Mouse (Mus musculus) neural tube, embryonic 14.5 days (tissue): ENCODE measurements at regions not wholly inside any gene's neighbourhood (a gene's known extent, or its start where the extent isn't known, plus 50 kb on each side); places are given as distances from the start of the nearest gene placed in this dataset.
A peak's percentile ranks its signal among the peaks of the same experiment; 100 is the strongest.
"Not testable (repeated sequence)": the region's sequence is repeated elsewhere in the genome, so short reads cannot be mapped to it uniquely, and the experiment has no call there.

ENCODE experiments used
- ATAC-seq: fragments of 200-750 bp; cut with Nextera tagmentation; 2 replicates; pipeline ENCODE4 v1.8.0; 2017; ENCODE audit warnings: low read depth, mild to moderate bottlenecking, moderate TSS enrichment, moderate library complexity
- H3K27ac ChIP-seq: fragments of 300-500 bp; sonication (generic); 2 replicates; pipeline ENCODE4 v1.5.1; 2014; ENCODE audit warnings: low read depth, mild to moderate bottlenecking, control low read depth, low read length, moderate library complexity, mixed read lengths
- H3K27me3 ChIP-seq: fragments of 300-500 bp; sonication (generic); 2 replicates; pipeline ENCODE4 v1.6.1; 2014; ENCODE audit warnings: low read length; ENCODE audit not compliant: control insufficient read depth, insufficient read depth
- H3K36me3 ChIP-seq: fragments of 300-500 bp; sonication (generic); 2 replicates; pipeline ENCODE4 v1.6.1; 2014; ENCODE audit warnings: low read length, mixed read lengths; ENCODE audit not compliant: control insufficient read depth, insufficient read depth
- H3K4me1 ChIP-seq: fragments of 300-500 bp; sonication (generic); 2 replicates; pipeline ENCODE4 v1.6.1; 2014; ENCODE audit warnings: low read length; ENCODE audit not compliant: control insufficient read depth, insufficient read depth
- H3K4me2 ChIP-seq: fragments of 300-500 bp; sonication (generic); 2 replicates; pipeline ENCODE4 v1.6.1; 2014; ENCODE audit warnings: mild to moderate bottlenecking, low read depth, low read length, control low read depth
- H3K4me3 ChIP-seq: fragments of 300-500 bp; sonication (generic); 2 replicates; pipeline ENCODE4 v1.5.1; 2014; ENCODE audit warnings: low read depth, low read length, control low read depth, mixed read lengths
- H3K9ac ChIP-seq: fragments of 300-500 bp; sonication (generic); replicated peaks from 2 replicates; pipeline ENCODE4 v1.6.1; 2014; ENCODE audit warnings: low read depth, mild to moderate bottlenecking, control low read depth, low read length, mixed read lengths
- H3K9me3 ChIP-seq: fragments of 300-500 bp; sonication (generic); 2 replicates; pipeline ENCODE4 v1.6.1; 2016; ENCODE audit warnings: low read length; ENCODE audit not compliant: control insufficient read depth
- WGBS: fragments of 180-500 bp; shearing (Covaris S2); extraction: QIAGEN DNeasy Blood & Tissue Kit; methylation state at CpG from one replicate; pipeline ENCODE4 v1.1.7; 2014; 5-methylcytosine and 5-hydroxymethylcytosine counted together

DNA sequence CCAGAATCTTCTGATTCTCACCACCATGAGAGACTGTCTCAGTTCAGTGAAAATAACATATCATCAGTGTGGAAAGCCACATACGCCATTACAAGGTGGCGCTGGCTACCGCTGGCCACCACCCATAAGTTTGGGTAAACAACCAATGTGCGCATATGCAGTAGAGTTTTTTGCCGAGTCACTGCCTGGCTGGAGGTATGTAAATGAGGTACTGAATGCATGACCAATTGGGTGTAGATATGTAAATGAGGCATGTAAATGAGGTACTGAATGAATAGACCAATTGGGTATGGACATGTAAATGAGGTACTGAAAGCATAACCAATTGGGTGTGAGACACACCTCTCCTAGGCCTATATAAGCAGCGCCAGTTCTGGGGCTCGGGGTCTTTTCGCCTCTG is 136.3 kb downstream of the Dad1 start:
- not testable (repeated sequence) for H3K9ac ChIP-seq, H3K9me3 ChIP-seq, H3K27me3 ChIP-seq, H3K36me3 ChIP-seq, H3K4me3 ChIP-seq, H3K27ac ChIP-seq, ATAC-seq, H3K4me1 ChIP-seq, H3K4me2 ChIP-seq
- 76% methylated on average over 8 of the region's 8 CpGs for WGBS

DNA sequence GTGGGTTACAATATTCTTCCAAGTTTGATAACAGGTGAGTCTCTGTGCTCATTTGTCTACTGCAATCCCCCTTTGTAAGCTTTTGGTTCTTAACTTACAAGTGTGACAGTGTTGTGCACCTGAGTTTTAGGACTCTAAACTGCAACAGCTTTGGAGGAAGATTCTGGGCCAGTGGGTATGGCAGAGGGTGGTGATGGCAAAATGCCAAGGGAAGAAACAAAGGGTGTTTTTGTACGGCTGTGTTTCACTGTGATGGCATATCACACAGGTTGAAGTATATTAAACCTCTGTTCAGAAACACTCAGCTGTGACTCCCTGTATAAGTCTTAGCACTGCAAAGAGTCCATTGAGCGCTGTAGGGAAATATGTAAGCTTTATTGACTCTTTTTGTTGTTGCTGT is 140.7 kb downstream of the Dad1 start:
- no peaks in the 10 kb centered on the region for H3K36me3 ChIP-seq

DNA sequence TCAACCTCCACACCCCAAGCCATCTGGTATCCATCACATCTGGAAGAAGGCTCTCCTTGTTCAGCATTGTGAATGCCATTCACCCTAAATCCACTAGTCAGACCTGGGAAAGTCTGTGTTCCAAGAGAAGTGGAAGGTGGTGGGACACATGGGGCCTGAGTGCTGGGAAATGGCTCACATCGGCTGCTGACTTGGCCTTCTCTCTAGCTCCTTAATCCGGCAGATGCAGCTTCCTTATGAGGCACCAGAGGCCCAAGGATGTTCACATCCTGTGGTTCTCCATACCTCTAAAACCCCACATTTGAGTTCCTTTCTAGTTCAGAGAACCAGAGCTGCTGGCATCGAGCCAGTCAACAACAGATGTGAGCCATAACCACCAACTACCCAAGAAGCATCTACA is 142.9 kb downstream of the Dad1 start:
- 83% methylated on average over 3 of the region's 3 CpGs for WGBS
- H3K9me3 ChIP-seq = no peaks in the 10 kb centered on the region
- no peak overlapping the region for H3K9ac ChIP-seq
- no peak overlapping the region for H3K27ac ChIP-seq
- no peak for ATAC-seq
- peaks cover 8% of the 10 kb centered on the region; the same call in 1 of the 2 replicates for H3K4me1 ChIP-seq
- H3K4me3 ChIP-seq = no peak overlapping the region
- H3K4me2 ChIP-seq = no peak overlapping the region
- H3K36me3 ChIP-seq = no peaks in the 10 kb centered on the region
- H3K27me3 ChIP-seq = no peaks in the 10 kb centered on the region

More for the DNA sequence above, 140.7 kb downstream of the Dad1 start:
- WGBS = 54% methylated on average over 2 of the region's 2 CpGs
- no peak overlapping the region for H3K4me3 ChIP-seq
- H3K9ac ChIP-seq = no peak overlapping the region
- peaks cover 8% of the 10 kb centered on the region; the same call in 1 of the 2 replicates for H3K4me1 ChIP-seq
- no peak overlapping the region for H3K27ac ChIP-seq
- H3K9me3 ChIP-seq = no peaks in the 10 kb centered on the region
- H3K27me3 ChIP-seq = no peaks in the 10 kb centered on the region
- no peak for ATAC-seq
- H3K4me2 ChIP-seq = no peak overlapping the region

DNA sequence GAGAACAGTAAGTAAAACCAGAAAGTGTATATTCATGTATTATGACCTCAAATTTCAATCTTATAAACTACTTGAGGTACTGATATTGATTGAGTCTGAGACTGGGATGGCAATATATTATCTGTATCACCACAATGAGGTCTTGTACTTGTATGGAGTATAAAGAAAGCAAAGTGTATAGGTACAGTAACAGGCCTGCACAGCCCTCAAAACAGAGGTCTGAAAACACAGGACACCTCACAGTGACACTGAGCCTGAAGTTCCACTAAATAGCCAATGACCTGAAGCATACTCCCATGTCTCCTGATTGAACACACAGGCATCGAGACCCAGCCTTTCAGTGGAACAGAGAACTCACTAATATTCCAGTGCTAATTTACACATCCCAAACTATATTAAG is 144.8 kb downstream of the Dad1 start:
- no peak overlapping the region for H3K4me3 ChIP-seq
- no peaks in the 10 kb centered on the region for H3K27me3 ChIP-seq
- no peaks in the 10 kb centered on the region for H3K36me3 ChIP-seq
- 96% methylated on average over 1 of the region's 1 CpGs for WGBS
- H3K4me2 ChIP-seq = no peak overlapping the region
- peaks cover 8% of the 10 kb centered on the region; the same call in 1 of the 2 replicates for H3K4me1 ChIP-seq
- no peak overlapping the region for H3K27ac ChIP-seq
- 0 out of 2 replicates have a peak, but pooled peaks have one; percentile 14 for ATAC-seq
- H3K9me3 ChIP-seq = no peaks in the 10 kb centered on the region
- H3K9ac ChIP-seq = no peak overlapping the region

DNA sequence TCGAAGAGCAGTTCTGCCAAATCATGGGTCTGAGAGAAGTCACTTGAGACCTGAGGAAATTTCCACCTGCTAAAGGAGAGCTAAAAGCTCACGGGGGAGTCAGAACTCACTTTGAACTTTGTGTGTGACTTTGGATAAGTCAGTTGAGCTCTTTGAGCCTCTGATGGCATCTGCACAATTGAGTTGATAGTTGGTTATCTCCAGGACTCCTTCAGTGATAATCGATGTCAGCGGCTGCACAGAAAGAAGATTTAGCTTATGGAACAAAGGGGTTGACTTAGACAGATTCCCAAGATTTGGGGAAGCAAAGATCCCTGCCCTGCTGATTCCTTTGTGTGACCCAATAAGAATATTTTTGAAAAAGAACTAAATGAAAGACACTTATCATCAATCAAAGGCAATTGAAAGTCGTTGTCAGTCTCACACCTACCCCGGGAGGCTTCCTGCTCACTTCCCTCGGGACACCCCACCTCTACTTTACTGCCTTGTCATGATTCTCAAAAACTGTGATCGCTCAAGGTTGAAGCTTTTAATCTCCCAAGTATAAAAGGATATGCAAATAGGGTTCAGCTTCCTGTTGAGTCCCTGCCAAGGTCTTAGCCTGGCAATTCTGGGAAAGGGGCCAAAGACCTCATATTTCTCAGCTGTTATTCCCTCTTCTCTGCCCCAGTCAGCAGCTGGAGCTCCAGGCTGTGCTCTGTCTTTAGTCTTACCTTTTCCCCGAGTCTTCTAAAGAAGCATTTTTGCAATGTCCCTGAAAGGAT is 145.4 kb downstream of the Dad1 start:
- H3K4me2 ChIP-seq = no peak overlapping the region
- ATAC-seq = peak; percentile 60; the same call in 1 of the 2 replicates
- 9% methylated on average over 9 of the region's 9 CpGs for WGBS

DNA sequence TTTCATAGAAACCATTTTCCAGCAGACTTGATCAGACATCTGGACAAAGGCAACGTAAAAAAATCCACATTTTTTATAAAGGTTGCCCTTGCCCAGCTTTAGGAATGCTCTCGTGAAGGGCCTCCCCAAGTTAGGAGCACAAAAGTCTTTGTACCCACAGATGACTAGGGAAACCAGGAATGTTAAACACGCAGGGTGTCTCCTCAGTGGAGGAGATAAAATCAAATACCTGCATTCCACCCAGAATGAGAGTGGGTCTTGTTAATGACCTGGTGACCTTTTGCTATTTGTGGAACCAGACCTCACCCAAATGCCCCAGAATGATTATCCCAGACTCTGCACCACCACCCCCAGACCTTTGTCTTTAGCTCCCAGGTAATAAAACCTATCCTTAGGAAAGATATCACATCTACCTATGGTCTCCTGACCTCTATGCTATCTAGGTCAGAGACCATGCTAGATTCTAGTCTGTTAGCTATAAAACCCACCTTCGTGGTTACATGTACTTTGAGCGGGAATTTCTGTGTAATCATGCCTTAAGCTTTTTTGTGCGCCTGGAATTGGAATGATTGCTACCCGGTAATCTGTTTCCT is 146.6 kb downstream of the Dad1 start:
- no peaks in the 10 kb centered on the region for H3K27me3 ChIP-seq
- ATAC-seq = no peak
- WGBS = 90% methylated on average over 7 of the region's 7 CpGs
- no peaks in the 10 kb centered on the region for H3K36me3 ChIP-seq
- no peaks in the 10 kb centered on the region for H3K9me3 ChIP-seq
- H3K9ac ChIP-seq = no peak overlapping the region
- H3K4me2 ChIP-seq = no peak overlapping the region
- H3K4me1 ChIP-seq = peaks cover 8% of the 10 kb centered on the region; the same call in 1 of the 2 replicates
- H3K4me3 ChIP-seq = no peak overlapping the region
- no peak overlapping the region for H3K27ac ChIP-seq

More for the DNA sequence above, 145.4 kb downstream of the Dad1 start:
- peaks cover 8% of the 10 kb centered on the region; the same call in 1 of the 2 replicates for H3K4me1 ChIP-seq
- H3K4me3 ChIP-seq = no peak overlapping the region
- no peaks in the 10 kb centered on the region for H3K36me3 ChIP-seq
- no peaks in the 10 kb centered on the region for H3K9me3 ChIP-seq
- no peaks in the 10 kb centered on the region for H3K27me3 ChIP-seq
- H3K27ac ChIP-seq = no peak overlapping the region
- no peak overlapping the region for H3K9ac ChIP-seq

DNA sequence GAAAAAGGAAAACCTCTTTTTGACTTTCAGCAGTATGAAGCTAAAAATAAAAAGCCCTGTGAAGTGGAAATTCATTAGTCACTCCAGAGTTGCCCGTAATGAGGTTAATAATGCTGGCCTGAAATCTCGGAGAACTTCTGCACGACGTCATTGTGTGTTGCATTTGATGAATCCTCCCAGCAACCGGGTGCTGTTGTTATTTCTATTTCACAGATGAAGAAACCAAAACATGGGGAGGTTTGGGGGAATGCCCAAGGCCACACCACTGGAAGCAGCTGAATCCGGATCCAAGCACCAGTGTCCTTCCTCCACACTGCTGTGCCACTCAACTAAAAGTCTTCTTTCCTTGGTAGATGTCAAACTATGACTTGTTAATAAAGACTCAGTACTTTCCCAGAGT is 149.7 kb downstream of the Dad1 start:
- WGBS = 89% methylated on average over 6 of the region's 6 CpGs
- H3K36me3 ChIP-seq = no peaks in the 10 kb centered on the region
- no peaks in the 10 kb centered on the region for H3K9me3 ChIP-seq
- H3K4me1 ChIP-seq = peaks cover 8% of the 10 kb centered on the region; the same call in 1 of the 2 replicates
- no peak overlapping the region for H3K4me3 ChIP-seq
- no peak overlapping the region for H3K27ac ChIP-seq
- H3K9ac ChIP-seq = no peak overlapping the region
- ATAC-seq = no peak
- H3K27me3 ChIP-seq = no peaks in the 10 kb centered on the region
- H3K4me2 ChIP-seq = no peak overlapping the region

DNA sequence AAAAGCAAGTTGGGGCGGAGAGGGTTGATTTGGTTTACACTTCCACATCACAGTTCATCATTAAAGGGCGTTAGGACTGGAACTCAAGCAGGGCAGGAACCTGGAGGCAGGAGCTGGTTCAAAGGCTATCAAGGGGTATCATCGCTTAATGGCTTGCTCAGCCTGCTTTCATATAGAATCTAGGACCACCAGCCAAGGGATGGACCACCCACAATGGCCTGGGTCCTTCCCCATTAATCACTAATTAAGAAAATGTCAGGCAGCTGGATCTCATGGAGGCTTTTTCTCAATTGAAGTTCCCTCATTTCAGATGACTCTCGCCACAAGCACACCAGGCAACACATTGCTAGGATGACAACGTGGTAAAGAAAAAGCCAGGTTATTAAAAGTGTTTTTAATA is 150.4 kb downstream of the Dad1 start:
- no peak for ATAC-seq
- Histone ChIP-seq H3K9me3 (no peaks in the 10 kb centered on the region), H3K9ac (no peak overlapping the region), H3K4me1 (peaks cover 2% of the 10 kb centered on the region; the same call in 1 of the 2 replicates), H3K4me2 (no peak overlapping the region), H3K27me3 (no peaks in the 10 kb centered on the region), H3K4me3 (no peak overlapping the region), H3K36me3 (no peaks in the 10 kb centered on the region), H3K27ac (no peak overlapping the region)
- WGBS = 87% methylated on average over 5 of the region's 5 CpGs

DNA sequence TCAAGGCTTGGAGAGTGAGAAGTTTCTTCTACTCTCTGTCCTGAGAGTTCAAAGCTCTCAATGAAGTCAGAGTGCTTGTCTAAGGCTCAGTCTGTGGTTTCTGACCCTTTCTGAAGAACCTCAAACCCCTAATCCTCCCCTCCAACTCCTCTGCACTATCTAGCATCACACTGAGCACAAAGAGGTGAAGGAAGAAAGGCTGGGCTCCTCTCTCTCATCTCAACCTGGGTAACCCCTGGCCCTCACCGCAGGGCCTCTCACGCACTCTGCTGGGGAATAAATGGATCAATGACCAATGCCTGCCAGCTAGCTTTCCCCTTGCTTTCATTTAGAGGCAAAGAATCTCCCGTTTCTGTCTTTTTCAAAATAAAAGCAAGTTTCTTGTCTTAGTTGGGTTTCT is 150.8 kb downstream of the Dad1 start:
- no peak overlapping the region for H3K9ac ChIP-seq
- no peak overlapping the region for H3K27ac ChIP-seq
- no peak overlapping the region for H3K4me2 ChIP-seq
- H3K9me3 ChIP-seq = no peaks in the 10 kb centered on the region
- H3K36me3 ChIP-seq = no peaks in the 10 kb centered on the region
- H3K4me3 ChIP-seq = no peak overlapping the region
- H3K27me3 ChIP-seq = no peaks in the 10 kb centered on the region
- 64% methylated on average over 3 of the region's 3 CpGs for WGBS
- no peak for ATAC-seq
- H3K4me1 ChIP-seq = no peaks in the 10 kb centered on the region
